Mouse (Mus musculus): ENCODE results near the gene Egf. TPM values are rescaled to one million over a fixed set of nuclear protein-coding genes. Genes with fewer than 3 reads are reported as not detected.

Egf gene
- polyA plus RNA-seq, 1 experiment from 2014 or later: 1.1 TPM

GRCm38 (mm10) chr3:129725592-129725991, 29.5 kb downstream of the Egf start:
- H3K4me1 ChIP-seq (ENCODE audit: control insufficient read depth, insufficient read depth, low read length): peaks cover 2% of the 10 kb centered on the region; the same call in 1 of the 2 replicates
- no peaks in the 10 kb centered on the region for H3K36me3 ChIP-seq (ENCODE audit: control insufficient read depth, insufficient read depth, low read length)
- ATAC-seq (ENCODE audit: low FRiP score): peak; percentile 38
- H3K4me3 ChIP-seq (ENCODE audit: low read depth, low read length): peak overlapping the region; percentile 59
- no peaks in the 10 kb centered on the region for H3K27me3 ChIP-seq (ENCODE audit: control insufficient read depth, insufficient read depth, low read length)
- peak overlapping the region; percentile 26 for H3K4me2 ChIP-seq
- H3K9ac ChIP-seq (ENCODE audit: low read length): peak overlapping the region; percentile 56; the same call in 1 of the 2 replicates
- no peak overlapping the region for H3K27ac ChIP-seq (ENCODE audit: low read depth, low read length)
- WGBS: 80% methylated on average over 5 of the region's 5 CpGs
- H3K9me3 ChIP-seq (ENCODE audit: control insufficient read depth, low read length): no peaks in the 10 kb centered on the region
- DNase-seq (ENCODE audit: low spot score, missing footprints): no peak

DNA sequence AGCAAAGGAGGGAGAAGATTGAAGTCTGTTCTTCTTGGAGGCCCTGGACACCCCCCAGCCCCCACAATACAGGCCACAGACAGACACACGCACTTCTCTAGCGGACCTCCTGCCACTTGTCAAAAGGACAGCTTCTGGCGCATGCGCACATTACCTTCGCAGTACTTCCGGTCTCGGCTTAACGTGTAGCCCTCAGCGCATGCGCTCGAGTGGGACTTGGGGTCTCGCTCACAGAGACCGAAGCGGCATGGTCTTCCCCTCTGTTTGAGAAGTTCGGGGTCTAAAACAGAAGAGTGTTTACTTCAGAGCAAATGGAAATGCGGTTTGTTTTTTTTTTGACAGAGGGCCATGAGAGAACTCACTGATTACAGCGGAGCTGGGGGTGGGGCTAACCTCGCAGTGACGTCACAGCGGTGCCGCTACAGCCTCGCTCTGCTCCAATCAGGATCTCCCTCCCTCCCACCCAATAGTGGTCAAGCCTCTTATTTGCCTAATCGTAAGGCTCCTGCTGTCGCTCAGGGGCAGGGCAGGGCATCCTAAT, 30.1 kb downstream of the Egf start:
- ATAC-seq (ENCODE audit: low FRiP score): peak; percentile 99
- Histone ChIP-seq H3K4me3 (ENCODE audit: low read depth, low read length) (peak overlapping the region; percentile 59), H3K27ac (ENCODE audit: low read depth, low read length) (no peak overlapping the region), H3K9me3 (ENCODE audit: control insufficient read depth, low read length) (no peaks in the 10 kb centered on the region), H3K9ac (ENCODE audit: low read length) (peak overlapping the region; percentile 56), H3K4me1 (ENCODE audit: control insufficient read depth, insufficient read depth, low read length) (peaks cover 2% of the 10 kb centered on the region; the same call in 1 of the 2 replicates), H3K27me3 (ENCODE audit: control insufficient read depth, insufficient read depth, low read length) (no peaks in the 10 kb centered on the region), H3K4me2 (peak overlapping the region; percentile 54), H3K36me3 (ENCODE audit: control insufficient read depth, insufficient read depth, low read length) (no peaks in the 10 kb centered on the region)
- 0% methylated on average over 24 of the region's 24 CpGs for WGBS
- DNase-seq (ENCODE audit: low spot score, missing footprints): peak; percentile 99

DNA sequence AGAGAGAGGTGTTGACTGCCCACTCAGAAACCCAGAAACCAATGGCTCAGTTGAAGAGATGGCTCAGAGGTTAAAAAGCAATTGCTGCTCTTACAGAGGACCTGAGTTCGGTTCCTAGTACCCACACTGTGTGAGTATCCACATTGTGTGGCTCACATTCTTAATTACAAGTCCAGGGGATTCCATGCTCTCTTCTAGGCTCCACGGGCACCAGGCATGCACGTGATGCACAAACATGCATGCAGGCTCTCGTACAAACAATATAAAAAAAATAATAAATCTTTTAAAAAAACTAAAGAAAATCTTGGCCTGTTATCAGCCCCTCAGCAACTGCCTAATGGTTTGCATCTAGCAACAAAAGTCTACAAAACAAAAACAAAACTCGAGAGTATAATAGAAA, 30.6 kb downstream of the Egf start:
- H3K27ac ChIP-seq (ENCODE audit: low read depth, low read length): no peak overlapping the region

DNA sequence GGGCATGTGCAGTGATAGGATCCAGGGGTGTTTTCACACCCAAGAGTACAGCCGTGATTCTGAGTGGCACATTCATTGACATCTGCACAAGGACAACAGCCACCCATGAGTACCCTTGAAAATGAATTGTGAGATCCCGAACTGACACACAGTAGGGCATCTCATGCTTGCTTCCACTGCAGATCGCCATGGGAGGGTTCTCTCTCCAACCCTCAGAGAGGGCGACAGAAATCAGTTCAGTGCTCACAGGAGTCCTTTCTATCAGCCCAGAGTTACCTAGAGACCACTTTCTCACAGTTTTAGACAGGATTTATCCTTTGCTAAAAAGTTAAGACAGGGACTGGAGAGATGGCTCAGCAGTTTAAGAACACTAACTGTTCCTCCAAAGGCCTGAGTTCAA, 31.8 kb downstream of the Egf start:
- Histone ChIP-seq H3K4me3 (ENCODE audit: low read depth, low read length) (no peak overlapping the region), H3K27ac (ENCODE audit: low read depth, low read length) (no peak overlapping the region), H3K36me3 (ENCODE audit: control insufficient read depth, insufficient read depth, low read length) (no peaks in the 10 kb centered on the region), H3K9me3 (ENCODE audit: control insufficient read depth, low read length) (no peaks in the 10 kb centered on the region), H3K9ac (ENCODE audit: low read length) (no peak overlapping the region), H3K4me1 (ENCODE audit: control insufficient read depth, insufficient read depth, low read length) (peaks cover 2% of the 10 kb centered on the region; the same call in 1 of the 2 replicates), H3K4me2 (no peak overlapping the region), H3K27me3 (ENCODE audit: control insufficient read depth, insufficient read depth, low read length) (no peaks in the 10 kb centered on the region)
- WGBS: 53% methylated on average over 4 of the region's 4 CpGs
- DNase-seq (ENCODE audit: low spot score, missing footprints) (no peak), ATAC-seq (ENCODE audit: low FRiP score) (no peak)

More for the DNA sequence above, 30.6 kb downstream of the Egf start:
- Histone ChIP-seq H3K27me3 (ENCODE audit: control insufficient read depth, insufficient read depth, low read length) (no peaks in the 10 kb centered on the region), H3K9ac (ENCODE audit: low read length) (peak overlapping the region; percentile 56), H3K36me3 (ENCODE audit: control insufficient read depth, insufficient read depth, low read length) (no peaks in the 10 kb centered on the region), H3K4me2 (peak overlapping the region; percentile 54), H3K4me1 (ENCODE audit: control insufficient read depth, insufficient read depth, low read length) (peaks cover 2% of the 10 kb centered on the region; the same call in 1 of the 2 replicates), H3K4me3 (ENCODE audit: low read depth, low read length) (peak overlapping the region; percentile 59), H3K9me3 (ENCODE audit: control insufficient read depth, low read length) (no peaks in the 10 kb centered on the region)
- WGBS: 73% methylated on average over 5 of the region's 5 CpGs
- DNase-seq (ENCODE audit: low spot score, missing footprints) (no peak), ATAC-seq (ENCODE audit: low FRiP score) (peak; percentile 52)

DNA sequence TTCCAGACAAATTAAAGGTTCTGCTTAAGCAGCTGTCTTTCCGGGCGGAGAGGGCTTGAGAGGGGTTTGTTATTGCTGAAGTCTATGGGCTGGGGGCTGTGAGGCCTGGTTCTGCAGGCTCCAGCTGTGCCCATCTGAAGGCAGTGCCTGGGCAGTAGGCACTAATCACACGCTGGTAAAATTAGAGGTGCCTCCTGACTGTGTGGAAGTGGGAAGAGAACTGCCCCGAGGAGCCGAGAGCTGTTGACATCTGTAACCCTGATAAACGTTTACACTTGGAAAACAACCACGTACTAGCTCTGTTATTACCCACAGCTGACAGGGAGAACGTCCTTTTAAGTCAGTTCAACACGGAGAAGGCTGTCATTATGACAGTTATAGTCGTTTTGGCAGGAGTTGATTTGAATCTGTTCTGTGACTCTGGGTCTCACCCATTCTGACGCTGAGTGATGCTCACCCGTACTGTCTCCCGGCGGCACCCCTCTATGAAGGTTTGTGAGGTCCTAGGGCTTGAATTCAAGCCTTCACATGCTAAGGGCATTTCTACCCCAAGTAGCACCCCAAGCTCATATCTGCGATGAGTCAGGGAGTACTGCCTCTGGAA, 40.5 kb downstream of the Egf start:
- Histone ChIP-seq H3K4me2 (no peak overlapping the region), H3K9ac (ENCODE audit: low read length) (no peak overlapping the region), H3K27me3 (ENCODE audit: control insufficient read depth, insufficient read depth, low read length) (no peaks in the 10 kb centered on the region), H3K4me3 (ENCODE audit: low read depth, low read length) (no peak overlapping the region), H3K27ac (ENCODE audit: low read depth, low read length) (no peak overlapping the region), H3K9me3 (ENCODE audit: control insufficient read depth, low read length) (no peaks in the 10 kb centered on the region), H3K36me3 (ENCODE audit: control insufficient read depth, insufficient read depth, low read length) (no peaks in the 10 kb centered on the region), H3K4me1 (ENCODE audit: control insufficient read depth, insufficient read depth, low read length) (no peaks in the 10 kb centered on the region)
- WGBS: 79% methylated on average over 15 of the region's 15 CpGs
- ATAC-seq (ENCODE audit: low FRiP score): no peak
- DNase-seq (ENCODE audit: low spot score, missing footprints): no peak

- DNase-seq (ENCODE audit: low spot score, missing footprints): peak; percentile 91
- H3K9me3 ChIP-seq (ENCODE audit: control insufficient read depth, low read length): no peaks in the 10 kb centered on the region
- H3K4me2 ChIP-seq: no peak overlapping the region
- no peak overlapping the region for H3K9ac ChIP-seq (ENCODE audit: low read length)
- WGBS: 26% methylated on average over 5 of the region's 5 CpGs
- no peaks in the 10 kb centered on the region for H3K36me3 ChIP-seq (ENCODE audit: control insufficient read depth, insufficient read depth, low read length)
- H3K27ac ChIP-seq (ENCODE audit: low read depth, low read length): no peak overlapping the region
- no peaks in the 10 kb centered on the region for H3K27me3 ChIP-seq (ENCODE audit: control insufficient read depth, insufficient read depth, low read length)
- no peak overlapping the region for H3K4me3 ChIP-seq (ENCODE audit: low read depth, low read length)
- H3K4me1 ChIP-seq (ENCODE audit: control insufficient read depth, insufficient read depth, low read length): no peaks in the 10 kb centered on the region
- ATAC-seq (ENCODE audit: low FRiP score): no peak
These were observed 47.0 kb downstream of the Egf start for GRCm38 (mm10) chr3:129708157-129708556.

DNA sequence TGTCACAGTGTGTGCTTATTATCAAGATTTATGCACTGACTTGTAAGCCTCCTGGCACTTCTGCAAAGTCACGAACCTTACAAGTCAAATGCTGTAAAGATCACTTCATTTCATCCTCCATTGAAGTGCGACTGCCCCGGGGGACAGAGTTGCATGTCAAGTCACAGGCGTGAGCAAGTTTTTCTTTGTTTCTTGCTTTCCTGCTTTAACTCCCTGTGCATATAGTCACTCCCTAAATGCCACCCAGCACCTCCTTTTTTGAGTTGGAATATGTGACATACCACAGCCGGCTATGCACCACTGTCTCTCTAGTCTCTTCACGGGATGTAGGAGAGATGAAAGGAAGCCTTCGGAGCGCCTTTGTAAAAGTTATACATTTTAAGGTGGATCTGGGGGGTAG, 56.2 kb downstream of the Egf start:
- no peaks in the 10 kb centered on the region for H3K27me3 ChIP-seq (ENCODE audit: control insufficient read depth, insufficient read depth, low read length)
- H3K27ac ChIP-seq (ENCODE audit: low read depth, low read length): no peak overlapping the region
- no peak overlapping the region for H3K9ac ChIP-seq (ENCODE audit: low read length)
- 87% methylated on average over 8 of the region's 8 CpGs for WGBS
- H3K4me2 ChIP-seq: no peak overlapping the region
- H3K36me3 ChIP-seq (ENCODE audit: control insufficient read depth, insufficient read depth, low read length): no peaks in the 10 kb centered on the region
- H3K9me3 ChIP-seq (ENCODE audit: control insufficient read depth, low read length): no peaks in the 10 kb centered on the region
- ATAC-seq (ENCODE audit: low FRiP score) (no peak), DNase-seq (ENCODE audit: low spot score, missing footprints) (no peak)
- H3K4me1 ChIP-seq (ENCODE audit: control insufficient read depth, insufficient read depth, low read length): no peaks in the 10 kb centered on the region
- H3K4me3 ChIP-seq (ENCODE audit: low read depth, low read length): no peak overlapping the region

DNA sequence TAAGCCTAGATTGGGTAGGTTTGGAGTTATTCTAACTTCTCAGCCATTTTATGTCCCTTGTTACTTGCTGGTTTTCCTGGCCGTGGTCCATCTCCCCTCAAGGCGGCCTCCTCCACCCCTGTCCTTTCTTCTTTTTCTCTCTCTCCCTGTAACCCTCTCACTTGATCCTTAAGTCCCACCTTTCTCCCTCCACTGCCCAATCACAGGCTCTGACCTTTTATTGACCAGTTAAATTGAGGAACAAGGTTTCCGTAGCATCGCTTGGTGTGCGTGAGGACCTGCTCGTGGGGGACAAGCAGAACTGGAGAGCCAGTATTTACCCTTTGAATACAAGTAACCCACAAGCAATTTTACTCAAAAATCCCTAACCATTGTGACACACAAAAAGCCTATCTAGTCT, 56.8 kb downstream of the Egf start:
- ATAC-seq (ENCODE audit: low FRiP score) (no peak), DNase-seq (ENCODE audit: low spot score, missing footprints) (peak; percentile 70)
- H3K27ac ChIP-seq (ENCODE audit: low read depth, low read length): no peak overlapping the region
- H3K9me3 ChIP-seq (ENCODE audit: control insufficient read depth, low read length): no peaks in the 10 kb centered on the region
- WGBS: 90% methylated on average over 6 of the region's 6 CpGs
- H3K4me1 ChIP-seq (ENCODE audit: control insufficient read depth, insufficient read depth, low read length): no peaks in the 10 kb centered on the region
- no peaks in the 10 kb centered on the region for H3K36me3 ChIP-seq (ENCODE audit: control insufficient read depth, insufficient read depth, low read length)
- no peaks in the 10 kb centered on the region for H3K27me3 ChIP-seq (ENCODE audit: control insufficient read depth, insufficient read depth, low read length)
- H3K9ac ChIP-seq (ENCODE audit: low read length): no peak overlapping the region
- H3K4me3 ChIP-seq (ENCODE audit: low read depth, low read length): no peak overlapping the region
- H3K4me2 ChIP-seq: no peak overlapping the region

DNA sequence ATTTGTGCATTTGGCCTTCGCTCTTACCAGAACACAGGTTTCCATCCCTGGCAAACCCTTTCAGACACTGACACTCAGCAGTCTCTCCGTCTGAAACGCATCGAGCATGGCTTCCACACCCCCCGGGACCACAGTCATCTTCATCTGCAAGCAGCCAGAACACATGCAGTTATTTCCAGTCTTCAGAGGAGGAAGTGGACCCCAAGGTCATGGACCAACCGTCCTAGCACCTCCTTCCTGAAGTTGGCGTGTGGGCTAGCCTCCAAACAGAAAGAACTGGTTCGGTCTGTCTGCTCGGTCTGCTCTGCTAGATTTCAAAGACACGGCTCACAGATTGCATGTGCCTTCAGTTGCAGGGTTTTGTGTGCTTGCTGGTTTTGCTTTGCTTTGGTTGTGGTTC, 57.4 kb downstream of the Egf start:
- H3K27me3 ChIP-seq (ENCODE audit: control insufficient read depth, insufficient read depth, low read length): no peaks in the 10 kb centered on the region
- H3K9ac ChIP-seq (ENCODE audit: low read length): no peak overlapping the region
- 89% methylated on average over 10 of the region's 10 CpGs for WGBS
- DNase-seq (ENCODE audit: low spot score, missing footprints) (peak; percentile 78), ATAC-seq (ENCODE audit: low FRiP score) (no peak)
- H3K27ac ChIP-seq (ENCODE audit: low read depth, low read length): no peak overlapping the region
- no peak overlapping the region for H3K4me2 ChIP-seq
- H3K9me3 ChIP-seq (ENCODE audit: control insufficient read depth, low read length): no peaks in the 10 kb centered on the region
- H3K4me3 ChIP-seq (ENCODE audit: low read depth, low read length): no peak overlapping the region
- no peaks in the 10 kb centered on the region for H3K36me3 ChIP-seq (ENCODE audit: control insufficient read depth, insufficient read depth, low read length)
- H3K4me1 ChIP-seq (ENCODE audit: control insufficient read depth, insufficient read depth, low read length): no peaks in the 10 kb centered on the region
